ENCODE assay signal across 10 mouse cellular contexts in genomic region chr17:64873651-64874072, GRCm38 (mm10). TPM values are rescaled to one million over a fixed set of nuclear protein-coding genes. Genes with fewer than 3 reads are reported as not detected.
DNase-seq lines count a peak whose midpoint lies in the region; ATAC-seq and TF ChIP-seq lines count a peak whose summit lies in the region.
"Had no signal": no experiment of that assay in that cellular context is flagged by ENCODE, and none has a peak within 500 bp of the region (broad histone marks: within the 10 kb centered on the region; RNA-seq: fewer than 3 reads in every experiment).

No protein-coding gene starts in this region.

- peak; percentile 52 for TF ChIP-seq CTCF in cortical plate, adult 2 months (IDR thresholded peaks at IDR 0.05; ENCODE audit: extremely low read depth, insufficient read depth, low read length)

- ATAC-seq in midbrain, embryonic 11.5 days (ENCODE audit: low FRiP score): peak; percentile 73
- ATAC-seq in midbrain, embryonic 15.5 days (replicated peaks): no peak
- peak; percentile 48; the same call in 1 of the 2 replicates for ATAC-seq in monocyte, adult 5-6 weeks (replicated peaks; ENCODE audit: insufficient number of reproducible peaks, low FRiP score, low TSS enrichment, poor library complexity, severe bottlenecking)
- no peak for ATAC-seq in inflammation-experienced regulatory T-cells, adult 6 months

- no peaks in the 10 kb centered on the region for H3K4me1 ChIP-seq in midbrain, embryonic 11.5 days (ENCODE audit: control insufficient read depth, insufficient read depth, low read length)
- no peaks in the 10 kb centered on the region for H3K4me1 ChIP-seq in midbrain, embryonic 15.5 days
- no peaks in the 10 kb centered on the region for H3K4me1 ChIP-seq in cortical plate, adult 2 months (ENCODE audit: control insufficient read depth, insufficient read depth, low read length)

- no peaks in the 10 kb centered on the region for H3K9me3 ChIP-seq in midbrain, embryonic 11.5 days (ENCODE audit: control insufficient read depth, low read length)
- no peaks in the 10 kb centered on the region for H3K9me3 ChIP-seq in midbrain, embryonic 15.5 days

- no peak for TF ChIP-seq POLR2A in cortical plate, adult 2 months (IDR thresholded peaks at IDR 0.05; ENCODE audit: extremely low read depth, insufficient read depth, low read length)

- H3K4me2 ChIP-seq in midbrain, embryonic 11.5 days: no peak overlapping the region
- H3K4me2 ChIP-seq in midbrain, embryonic 15.5 days: no peak overlapping the region

- no peaks in the 10 kb centered on the region for H3K36me3 ChIP-seq in midbrain, embryonic 11.5 days (ENCODE audit: control insufficient read depth, insufficient read depth, low read length)
- H3K36me3 ChIP-seq in midbrain, embryonic 15.5 days (replicated peaks): no peaks in the 10 kb centered on the region
- H3K36me3 ChIP-seq: G1E had no signal

- H3K4me3 ChIP-seq in midbrain, embryonic 11.5 days (ENCODE audit: low read depth, low read length): no peak overlapping the region
- no peak overlapping the region for H3K4me3 ChIP-seq in midbrain, embryonic 15.5 days
- H3K4me3 ChIP-seq in cortical plate, adult 2 months (ENCODE audit: insufficient read depth, low read length): no peak overlapping the region

- no peaks in the 10 kb centered on the region for H3K27me3 ChIP-seq in midbrain, embryonic 11.5 days (ENCODE audit: control insufficient read depth, insufficient read depth, low read length)
- H3K27me3 ChIP-seq in midbrain, embryonic 15.5 days (replicated peaks): no peaks in the 10 kb centered on the region

- no peak overlapping the region for H3K27ac ChIP-seq in midbrain, embryonic 11.5 days (ENCODE audit: low read depth, low read length)
- no peak overlapping the region for H3K27ac ChIP-seq in midbrain, embryonic 15.5 days
- H3K27ac ChIP-seq in cortical plate, adult 2 months (ENCODE audit: insufficient read depth, low read length): no peak overlapping the region

- no peak overlapping the region for H3K9ac ChIP-seq in midbrain, embryonic 11.5 days (ENCODE audit: low read length)
- H3K9ac ChIP-seq in midbrain, embryonic 15.5 days: no peak overlapping the region

- 6% methylated on average over 4 of the region's 4 CpGs for WGBS in midbrain, embryonic 11.5 days
- 10% methylated on average over 4 of the region's 4 CpGs for WGBS in midbrain, embryonic 15.5 days

- peak; percentile 58 to 71 for DNase-seq in cerebellum, postnatal 14 days
- DNase-seq in cerebellum, adult 11 months: no peak
- peak; percentile 90 for DNase-seq in midbrain, embryonic 11.5 days (ENCODE audit: low spot score, missing footprints)
- peak; percentile 72 for DNase-seq in kidney, adult 9 months

RNA-seq across cellular contexts. Expression of gene 4930583I09Rik, which starts 37.8 kb away (rescaled TPM):
- polyA plus RNA-seq in midbrain, embryonic 11.5 days (2014; fragmentation: Nextera tagmentation; extraction: Ambion mirVana): not detected in 2 replicates
- polyA plus RNA-seq in midbrain, embryonic 15.5 days (2015; fragmentation: Nextera tagmentation; extraction: Ambion mirVana): not detected in 2 replicates
- not detected in 2 replicates for polyA plus RNA-seq in cortical plate, adult 2 months (2012; rRNA removed)
- total RNA-seq in monocyte, adult 5-6 weeks (2017): not detected in 3 replicates
- polyA plus RNA-seq in inflammation-experienced regulatory T-cells, adult 6 months (2017; shearing (Covaris generic)): 1 to 10 TPM in 2 of 3 experiments, under 1 TPM in 1; 0.59 to 2.2 (median 1.5) TPM
- total RNA-seq: G1E had no signal
- polyA plus RNA-seq: G1E; intestine, embryonic 14.5 days had no signal

Comparison
In these comparisons a context has a peak if more than half of its experiments do, and no peak if none do; other contexts are left out.
1. ATAC-seq: peak in midbrain, embryonic 11.5 days (single experiment) and monocyte, adult 5-6 weeks (single experiment); none in midbrain, embryonic 15.5 days (single experiment) and inflammation-experienced regulatory T-cells, adult 6 months (single experiment).